Mouse (Mus musculus): ENCODE measurements around the gene Pigyl.
A peak's percentile ranks its signal among the peaks of the same experiment; 100 is the strongest.

Gene Pigyl

GRCm38 (mm10) chr9:22156497-22157245 is at the start of gene Pigyl:
Gene Pigyl (plus strand): TSS chr9:22156846.
- DNase-seq (ENCODE audit: inconsistent age in 2 of 2, low spot score in 1 of 2) = peak; percentile 99

GRCm38 (mm10) chr9:22108194-22108593 is 48.5 kb upstream of the Pigyl start:
- no peak for DNase-seq (ENCODE audit: inconsistent age in 2 of 2, low spot score in 1 of 2)

- no peak for DNase-seq (ENCODE audit: inconsistent age in 2 of 2, low spot score in 1 of 2)
Observed at GRCm38 (mm10) chr9:22115635-22116034, 41.0 kb upstream of the Pigyl start.

GRCm38 (mm10) chr9:22116086-22116485 is 40.6 kb upstream of the Pigyl start:
- DNase-seq (ENCODE audit: inconsistent age in 2 of 2, low spot score in 1 of 2) = no peak

GRCm38 (mm10) chr9:22116740-22117426 is 39.8 kb upstream of the Pigyl start, which contains the start of gene Elof1:
Gene Elof1 (minus strand): TSS chr9:22117172.
- DNase-seq (ENCODE audit: inconsistent age in 2 of 2, low spot score in 1 of 2) = peak; percentile 95 to 98

- peak; percentile 53 to 82 for DNase-seq (ENCODE audit: inconsistent age in 2 of 2, low spot score in 1 of 2)
Observed at GRCm38 (mm10) chr9:22117754-22118456, 38.7 kb upstream of the Pigyl start.

- DNase-seq (ENCODE audit: inconsistent age in 2 of 2, low spot score in 1 of 2) = peak in 1 of 2 experiments; percentile 66
Observed at GRCm38 (mm10) chr9:22119543-22119942, 37.1 kb upstream of the Pigyl start.

GRCm38 (mm10) chr9:22121545-22121944 is 35.1 kb upstream of the Pigyl start:
- no peak for DNase-seq (ENCODE audit: inconsistent age in 2 of 2, low spot score in 1 of 2)

- no peak for DNase-seq (ENCODE audit: inconsistent age in 2 of 2, low spot score in 1 of 2)
Observed at GRCm38 (mm10) chr9:22122005-22122404, 34.6 kb upstream of the Pigyl start.

- no peak for DNase-seq (ENCODE audit: inconsistent age in 2 of 2, low spot score in 1 of 2)
Observed at GRCm38 (mm10) chr9:22123069-22123609, 33.5 kb upstream of the Pigyl start.

GRCm38 (mm10) chr9:22124169-22124568 is 32.5 kb upstream of the Pigyl start:
- no peak for DNase-seq (ENCODE audit: inconsistent age in 2 of 2, low spot score in 1 of 2)

- no peak for DNase-seq (ENCODE audit: inconsistent age in 2 of 2, low spot score in 1 of 2)
Observed at GRCm38 (mm10) chr9:22125246-22126027, 31.2 kb upstream of the Pigyl start.

- peak in 1 of 2 experiments; percentile 64 for DNase-seq (ENCODE audit: inconsistent age in 2 of 2, low spot score in 1 of 2)
Observed at GRCm38 (mm10) chr9:22131226-22131981, 25.2 kb upstream of the Pigyl start.

- DNase-seq (ENCODE audit: inconsistent age in 2 of 2, low spot score in 1 of 2) = no peak
Observed at GRCm38 (mm10) chr9:22132220-22132619, 24.4 kb upstream of the Pigyl start.

- DNase-seq (ENCODE audit: inconsistent age in 2 of 2, low spot score in 1 of 2) = no peak
Observed at GRCm38 (mm10) chr9:22134246-22134890, 22.3 kb upstream of the Pigyl start.

GRCm38 (mm10) chr9:22134988-22135643 is 21.5 kb upstream of the Pigyl start:
- DNase-seq (ENCODE audit: inconsistent age in 2 of 2, low spot score in 1 of 2) = peak in 1 of 2 experiments; percentile 58

GRCm38 (mm10) chr9:22135644-22136390 is 20.8 kb upstream of the Pigyl start, which contains the start of gene Acp5:
Gene Acp5 (minus strand): TSS chr9:22135711.
- DNase-seq (ENCODE audit: inconsistent age in 2 of 2, low spot score in 1 of 2) = no peak
